Mouse (Mus musculus): ENCODE data around the gene Qser1.
A peak's percentile ranks its signal among the peaks of the same experiment; 100 is the strongest.
"Not testable (repeated sequence)": the region's sequence is repeated elsewhere in the genome, so short reads cannot be mapped to it uniquely, and the experiment has no call there.

Gene Qser1

DNA sequence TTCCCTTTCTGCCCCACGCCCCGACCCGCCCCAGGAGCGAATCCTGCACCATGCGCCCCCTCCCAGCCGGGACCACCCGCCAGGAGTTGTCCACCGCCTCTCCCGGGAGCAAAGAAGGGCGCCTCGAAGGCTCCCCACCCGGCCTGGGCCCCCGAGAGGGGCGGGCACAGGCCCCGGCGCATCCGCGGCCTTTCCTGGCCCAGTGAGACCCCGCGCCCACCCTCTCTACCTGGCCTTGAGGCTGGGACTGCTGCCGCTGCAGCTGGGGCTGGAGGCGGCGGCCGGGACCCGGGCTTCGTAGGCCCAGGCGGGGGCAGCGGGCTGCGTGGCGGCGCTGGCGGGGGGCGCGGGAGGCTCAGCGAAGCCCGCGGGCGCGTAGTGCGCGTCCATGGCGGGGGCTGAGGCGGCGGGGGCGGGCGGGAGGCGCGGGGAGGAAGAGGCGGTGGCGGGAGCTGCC lies at the start of gene Qser1:
Gene Qser1 (minus strand): TSS at position 390 of the 457 bp plus-strand sequence.
- DNase-seq (ENCODE audit: low spot score): no peak

DNA sequence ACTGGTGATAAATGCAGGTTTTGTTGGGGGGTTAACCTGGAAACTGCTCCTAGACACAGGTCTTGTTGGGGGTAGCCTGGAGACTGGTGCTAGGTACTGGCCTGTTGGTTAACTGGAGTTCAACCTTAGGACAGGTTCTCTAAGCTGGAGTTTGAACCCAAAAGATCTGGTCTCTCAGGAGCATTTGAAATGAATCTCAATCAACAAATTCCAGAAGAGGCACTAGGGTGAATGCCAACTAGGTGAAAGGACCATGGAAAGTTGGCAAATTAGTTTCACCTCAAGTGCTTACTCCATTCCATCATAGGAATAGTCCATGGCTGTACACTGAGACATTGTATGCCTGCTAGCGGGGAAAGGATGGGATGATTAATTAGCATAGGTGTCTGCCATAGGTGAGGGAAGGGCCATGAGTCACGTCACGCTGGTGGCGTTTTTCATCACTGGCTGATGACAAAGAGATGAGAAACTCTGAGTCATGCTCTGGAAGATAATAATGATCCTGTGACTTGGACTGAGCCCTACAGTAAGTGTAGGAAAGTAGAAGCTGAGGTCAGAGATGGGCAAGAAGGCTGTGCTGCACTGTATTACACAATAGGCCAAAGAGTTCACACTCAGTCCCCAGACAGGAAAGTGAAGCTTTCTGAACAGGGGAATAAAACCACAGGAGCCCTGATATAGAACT lies 47.8 kb upstream of the Qser1 start:
- no peak for DNase-seq (ENCODE audit: low spot score)

DNA sequence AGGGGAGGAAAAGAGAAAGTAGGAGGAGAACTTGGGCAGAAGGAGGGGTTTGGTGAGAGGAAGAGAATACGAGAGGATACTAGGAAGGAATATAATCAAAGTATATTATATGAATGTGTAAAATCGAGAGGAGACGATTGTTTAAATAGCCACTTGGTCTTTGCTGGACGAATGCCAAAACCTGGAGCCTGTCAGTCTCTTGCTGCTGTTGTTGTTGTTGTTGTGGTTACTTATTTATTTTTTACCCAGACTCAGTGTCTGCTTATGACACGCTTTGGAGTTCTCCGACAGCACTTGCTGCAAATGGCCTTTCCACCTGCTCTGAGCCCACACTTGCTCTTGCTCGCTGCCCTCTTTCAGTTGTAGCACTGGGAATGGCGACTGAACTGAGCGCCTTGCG lies 43.9 kb upstream of the Qser1 start:
- DNase-seq (ENCODE audit: low spot score): no peak

DNA sequence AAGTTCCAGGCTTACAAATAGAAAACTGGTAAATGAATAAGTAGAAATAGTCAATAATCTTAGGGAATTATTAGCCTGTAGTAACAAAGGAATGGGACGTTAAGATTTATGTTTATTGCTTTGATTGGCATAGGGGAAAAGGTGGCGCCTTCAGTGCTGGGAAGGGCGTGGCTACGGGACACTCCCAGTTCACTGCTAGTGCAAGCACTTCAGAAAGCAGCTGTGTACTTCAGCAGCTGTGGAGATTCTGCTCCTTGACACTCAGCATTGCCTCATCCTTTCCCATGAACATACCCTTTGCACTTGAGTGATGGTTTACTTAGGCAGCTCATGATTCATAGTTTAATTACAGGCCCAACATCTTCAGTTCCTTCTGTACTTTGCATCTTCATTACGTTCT lies 42.5 kb upstream of the Qser1 start:
- no peak for DNase-seq (ENCODE audit: low spot score)

DNA sequence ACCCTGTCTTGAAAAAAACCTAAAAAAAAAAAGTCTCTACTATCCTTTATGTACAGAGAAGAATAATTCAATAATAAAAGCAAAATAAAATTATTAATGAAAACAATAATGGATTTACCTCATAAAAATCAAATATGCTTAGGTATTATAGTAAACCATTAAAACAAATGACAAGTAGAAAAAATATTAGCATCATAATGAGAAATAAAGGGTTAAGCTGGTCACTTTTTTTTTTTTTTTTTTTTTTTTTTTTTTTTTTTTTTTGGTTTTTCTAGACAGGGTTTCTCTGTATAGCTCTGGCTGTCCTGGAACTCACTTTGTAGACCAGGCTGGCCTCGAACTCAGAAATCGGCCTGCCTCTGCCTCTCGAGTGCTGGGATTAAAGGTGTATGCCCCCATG lies 41.5 kb upstream of the Qser1 start:
- DNase-seq (ENCODE audit: low spot score): not testable (repeated sequence)

DNA sequence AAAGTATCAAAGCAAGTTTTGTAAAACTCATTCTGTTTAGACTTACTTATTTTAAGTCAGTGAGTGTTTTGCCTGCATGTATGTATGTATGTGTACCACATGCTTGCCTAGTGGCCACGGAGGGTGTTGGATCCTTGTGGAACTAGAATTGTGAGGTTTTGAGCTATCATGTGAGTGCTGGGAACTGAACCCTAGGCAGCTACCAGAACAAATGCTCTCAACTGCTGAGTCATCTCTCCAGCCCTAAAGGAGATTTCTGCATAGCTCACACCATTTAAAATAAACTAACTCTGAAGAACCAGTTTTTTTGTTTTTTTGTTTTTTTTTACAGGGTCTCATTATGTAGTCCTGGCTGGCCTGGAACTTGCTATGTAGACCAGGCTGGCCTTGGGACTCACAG lies 39.7 kb upstream of the Qser1 start:
- no peak for DNase-seq (ENCODE audit: low spot score)

DNA sequence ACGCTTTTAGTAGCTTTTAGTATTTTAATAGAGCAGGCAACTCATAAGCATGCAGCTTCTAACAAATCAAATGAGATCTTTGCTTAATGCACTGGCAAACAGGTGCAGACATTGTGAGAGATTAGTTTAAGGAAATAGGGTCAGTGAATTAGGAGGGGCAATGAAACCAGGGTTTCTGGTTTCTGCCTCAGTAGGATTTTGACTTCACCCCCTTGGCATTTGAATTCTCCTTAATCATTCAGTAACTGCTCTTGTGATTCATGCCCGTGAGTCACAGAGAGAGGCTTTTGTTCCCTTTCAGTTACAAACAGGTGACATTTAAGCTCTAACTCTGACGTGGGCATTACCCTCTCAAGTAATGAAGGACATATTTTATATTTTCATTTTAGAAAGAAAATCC lies 39.2 kb upstream of the Qser1 start:
- DNase-seq (ENCODE audit: low spot score): no peak

DNA sequence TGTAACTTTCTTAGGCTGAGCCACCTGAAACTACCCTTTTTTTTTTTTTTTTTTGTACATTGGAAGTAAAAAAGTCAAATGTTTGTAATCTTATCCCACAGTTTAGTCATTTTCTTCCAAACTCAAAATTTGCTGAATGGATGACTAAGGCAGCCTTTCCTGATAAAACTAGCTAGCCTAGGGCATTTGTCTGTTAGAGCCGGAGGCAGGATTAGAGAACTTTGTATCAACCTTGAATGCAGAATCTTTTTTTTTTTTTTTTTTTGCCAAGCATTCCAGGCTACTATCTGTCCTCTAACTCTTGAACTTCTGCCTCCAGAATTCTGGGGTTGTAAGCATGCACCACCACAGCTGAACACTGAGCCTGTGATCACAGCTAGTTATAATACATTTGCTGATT lies 38.3 kb upstream of the Qser1 start:
- DNase-seq (ENCODE audit: low spot score): no peak

DNA sequence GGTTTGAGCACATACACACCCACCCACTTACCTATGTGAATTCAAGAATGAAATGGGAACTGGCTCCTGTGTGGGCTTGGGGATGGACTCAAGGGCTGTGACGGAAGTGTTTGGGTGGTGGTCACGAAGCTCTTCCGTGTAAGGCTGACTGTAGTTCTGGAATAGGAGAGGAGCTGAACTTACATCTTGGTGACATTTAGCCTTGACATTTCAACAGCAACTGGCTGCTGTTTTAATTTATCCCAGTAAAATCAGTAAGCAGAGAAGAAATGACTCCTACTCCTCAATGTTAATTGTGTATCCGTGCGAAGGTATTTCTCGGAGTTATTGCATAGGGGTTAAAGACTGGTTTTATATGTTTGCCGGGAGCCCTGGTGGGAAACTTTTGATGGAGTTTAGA lies 36.0 kb upstream of the Qser1 start:
- no peak for DNase-seq (ENCODE audit: low spot score)

DNA sequence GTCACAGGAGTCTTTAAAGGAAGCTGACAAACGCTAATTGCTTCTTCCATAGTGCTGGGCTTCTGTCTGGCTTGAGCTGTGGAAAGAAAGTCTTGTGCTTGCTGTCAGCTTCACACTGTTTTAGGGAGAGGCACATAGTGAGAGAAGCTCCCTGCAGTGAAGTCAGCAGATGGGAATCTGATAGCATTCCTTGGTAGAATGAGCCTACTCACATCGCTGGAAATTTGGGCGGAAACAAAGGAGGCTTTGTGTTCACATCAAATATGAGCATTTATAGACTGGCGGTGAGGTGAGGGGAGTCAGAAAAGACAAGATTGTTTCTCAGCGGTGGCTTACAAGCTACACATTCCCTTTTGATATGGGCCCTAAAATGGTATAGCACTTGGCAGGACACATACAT lies 35.1 kb upstream of the Qser1 start:
- DNase-seq (ENCODE audit: low spot score): no peak

DNA sequence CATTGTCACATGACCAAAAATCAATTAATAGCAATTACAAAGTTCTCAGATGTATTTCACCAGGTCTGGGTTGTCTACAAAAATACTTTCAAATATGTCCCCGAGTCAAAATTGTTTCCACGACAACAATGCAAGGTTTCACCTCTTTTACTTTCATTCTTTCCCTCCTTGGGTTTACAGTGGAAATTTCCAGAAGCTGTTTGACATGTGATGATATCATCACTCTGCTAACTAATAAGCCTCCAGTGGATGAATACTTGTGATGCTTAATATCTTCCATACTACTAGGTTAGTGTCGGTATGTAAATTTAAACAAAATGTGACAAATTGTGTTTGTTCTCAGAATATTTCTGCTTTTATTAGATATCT lies 33.4 kb upstream of the Qser1 start:
- no peak for DNase-seq (ENCODE audit: low spot score)

DNA sequence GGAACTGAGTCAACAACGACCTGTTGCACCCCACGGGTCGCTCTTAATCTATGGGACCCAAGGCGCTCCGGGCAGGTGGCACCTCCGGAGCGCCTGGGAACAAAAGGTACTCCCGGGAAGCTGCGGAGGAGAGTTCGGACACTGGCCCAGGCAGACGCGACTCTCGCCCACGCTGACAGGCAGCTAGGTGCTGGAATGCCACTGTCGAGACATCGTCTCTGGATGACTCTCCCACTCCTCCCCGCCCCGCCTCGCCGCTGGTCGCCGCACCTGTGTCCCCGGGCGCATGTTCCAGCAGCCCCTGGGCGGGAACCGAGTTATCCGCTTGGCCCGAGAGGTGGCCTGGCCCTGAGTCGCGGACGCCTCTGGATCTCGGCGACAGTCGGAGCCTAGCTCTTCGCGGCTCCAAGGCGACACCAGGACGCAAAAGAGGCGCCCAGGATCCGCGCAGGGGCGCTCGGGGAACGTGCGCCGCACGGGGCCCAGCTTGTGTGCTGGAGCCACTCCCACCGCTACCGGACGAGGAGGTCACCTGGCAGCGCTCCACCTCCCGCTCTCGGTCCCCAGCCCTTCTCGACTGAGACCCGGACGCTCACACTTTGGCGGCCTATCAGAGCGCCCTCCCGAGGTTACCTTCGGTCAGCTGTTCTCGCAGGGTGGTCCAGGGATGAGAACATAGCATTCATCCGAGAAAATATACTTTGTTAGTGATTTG lies 32.9 kb upstream of the Qser1 start, which contains the start of gene Prrg4:
Gene Prrg4 (minus strand): TSS at position 601 of the 715 bp plus-strand sequence.
- peak; percentile 67 for DNase-seq (ENCODE audit: low spot score)

DNA sequence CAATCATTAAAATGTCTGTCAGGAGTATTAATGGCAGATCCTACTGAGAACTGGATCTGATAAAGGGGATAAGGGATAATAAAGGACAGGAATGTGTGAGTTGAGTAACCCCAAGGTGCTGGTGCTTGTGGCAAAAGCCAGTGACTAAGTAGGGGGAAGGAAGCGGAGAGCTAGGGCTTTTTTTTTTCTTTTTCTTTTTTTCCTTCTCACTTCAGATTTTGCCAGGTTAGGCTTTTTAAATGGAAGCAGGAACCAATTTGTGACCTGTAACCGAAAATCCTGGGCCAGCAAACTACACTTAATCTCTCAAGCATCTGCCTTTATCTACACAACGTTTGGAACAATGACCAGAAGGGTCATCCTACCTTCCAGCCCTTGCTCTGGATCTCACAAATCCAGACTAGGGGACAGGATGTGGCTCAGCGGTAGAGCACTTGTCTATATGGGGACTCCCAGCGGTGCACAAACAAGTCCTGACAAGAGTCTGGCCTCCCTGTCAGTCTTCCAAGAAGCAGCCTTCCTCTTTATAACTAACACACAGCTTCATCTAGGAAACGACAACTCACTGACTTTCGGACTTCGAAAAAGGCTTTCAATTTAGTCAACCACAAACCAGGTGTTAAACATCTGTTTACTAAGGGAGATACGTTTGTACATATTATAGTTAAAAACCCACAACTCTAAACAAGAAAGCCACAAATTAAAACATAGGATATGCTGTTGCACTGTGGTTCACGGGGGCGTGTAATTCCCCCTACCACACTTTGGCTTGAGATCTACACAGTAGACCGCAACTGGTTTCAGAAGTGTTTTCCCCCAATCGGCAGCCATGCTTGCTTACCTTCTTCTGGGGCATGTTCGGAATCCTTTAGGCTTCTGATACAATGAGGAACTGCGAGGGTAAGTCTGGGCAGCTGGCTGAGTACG lies 31.9 kb upstream of the Qser1 start:
- DNase-seq (ENCODE audit: low spot score): peak; percentile 23

DNA sequence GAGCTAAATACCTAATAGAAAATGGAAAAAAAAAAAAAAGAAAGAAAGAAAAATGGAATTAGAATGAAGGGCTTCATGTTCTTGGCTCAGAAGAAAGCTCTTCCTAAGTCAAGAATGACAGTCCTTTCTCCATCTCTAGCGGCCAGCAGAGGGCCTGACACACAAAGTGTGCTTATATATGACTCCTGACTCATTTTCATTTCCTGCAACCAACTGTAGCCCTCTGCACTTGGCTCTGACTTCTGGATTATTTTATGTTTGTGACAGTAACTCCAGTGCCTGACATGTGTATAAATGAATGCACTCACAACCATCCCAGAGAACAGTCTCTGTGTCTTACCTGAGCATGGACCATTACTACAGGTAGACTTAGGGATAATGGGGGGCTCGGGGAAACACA lies 31.1 kb upstream of the Qser1 start:
- DNase-seq (ENCODE audit: low spot score): no peak

DNA sequence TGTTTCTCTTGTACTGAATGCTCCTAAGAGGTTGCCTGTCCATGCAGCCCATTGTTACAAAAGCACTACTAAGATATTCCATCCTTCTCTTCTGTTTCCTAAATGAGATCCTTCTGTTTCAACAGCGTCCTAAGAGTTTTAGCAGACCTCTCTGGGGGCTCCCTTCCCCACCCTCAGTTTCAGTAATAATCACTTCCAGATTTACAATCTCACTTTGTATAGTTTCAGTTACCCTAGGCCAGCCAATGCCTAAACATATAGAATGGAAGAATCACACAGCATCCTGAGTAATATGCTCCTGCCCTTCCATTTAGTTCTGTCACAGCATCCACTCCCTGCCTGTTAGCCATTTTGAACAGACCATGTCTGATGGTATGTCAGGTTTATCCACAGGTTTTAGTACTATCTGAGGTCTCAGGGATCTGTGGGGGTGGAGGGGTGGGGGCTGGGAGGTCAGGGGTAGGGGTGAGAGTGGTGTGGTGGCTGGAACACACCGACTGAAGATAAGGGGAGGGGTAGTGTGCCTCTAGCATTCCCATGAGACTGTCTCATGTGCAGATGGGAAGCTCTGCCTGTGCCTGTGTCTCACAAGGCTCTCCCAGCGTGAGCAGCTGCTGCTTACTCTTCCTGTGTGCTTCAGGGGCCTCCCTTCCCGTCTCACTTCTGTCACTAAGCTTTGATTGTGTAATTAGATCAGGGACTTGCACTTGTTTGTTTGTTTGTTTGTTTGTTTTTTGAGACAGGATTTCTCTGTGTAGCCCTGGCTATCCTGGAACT lies 30.3 kb upstream of the Qser1 start:
- no peak for DNase-seq (ENCODE audit: low spot score)

DNA sequence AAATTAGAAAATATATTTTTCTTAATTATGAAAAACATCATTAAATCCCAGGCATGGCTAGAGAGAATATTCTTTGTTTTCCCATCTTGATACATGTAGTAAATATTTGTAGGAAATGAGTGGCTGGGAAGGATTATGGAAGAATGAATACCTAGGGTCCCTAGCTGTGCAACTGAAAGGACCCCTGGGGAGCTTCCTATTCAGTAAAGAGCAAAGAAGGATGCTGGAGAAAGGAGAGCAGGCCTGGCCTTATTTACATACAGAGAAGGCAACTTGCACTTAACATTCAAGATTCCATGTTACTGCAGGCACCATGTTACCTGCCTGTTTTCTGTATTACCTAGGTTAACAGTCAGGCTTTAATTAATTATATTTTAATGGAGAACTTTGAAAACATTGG lies 26.0 kb upstream of the Qser1 start:
- no peak for DNase-seq (ENCODE audit: low spot score)

DNA sequence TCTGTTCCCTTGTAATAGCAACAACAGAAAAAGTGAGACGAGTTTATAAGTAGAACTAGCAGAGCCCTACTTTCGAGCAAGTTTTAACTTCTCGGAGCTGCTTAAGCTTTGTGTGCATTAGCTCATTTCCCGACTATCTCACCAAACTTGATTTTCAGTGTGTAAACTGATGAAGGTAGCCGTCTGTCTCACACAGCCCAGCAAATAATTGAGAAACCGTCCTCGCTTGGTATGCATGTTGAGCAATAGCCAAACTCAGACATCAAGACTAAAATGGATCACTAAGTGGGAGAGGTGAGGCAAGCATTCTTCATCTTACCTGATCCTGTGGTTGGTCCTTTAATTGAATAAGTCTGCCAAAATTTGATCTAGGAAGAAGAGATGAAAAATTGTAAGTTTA lies 25.2 kb upstream of the Qser1 start:
- no peak for DNase-seq (ENCODE audit: low spot score)

DNA sequence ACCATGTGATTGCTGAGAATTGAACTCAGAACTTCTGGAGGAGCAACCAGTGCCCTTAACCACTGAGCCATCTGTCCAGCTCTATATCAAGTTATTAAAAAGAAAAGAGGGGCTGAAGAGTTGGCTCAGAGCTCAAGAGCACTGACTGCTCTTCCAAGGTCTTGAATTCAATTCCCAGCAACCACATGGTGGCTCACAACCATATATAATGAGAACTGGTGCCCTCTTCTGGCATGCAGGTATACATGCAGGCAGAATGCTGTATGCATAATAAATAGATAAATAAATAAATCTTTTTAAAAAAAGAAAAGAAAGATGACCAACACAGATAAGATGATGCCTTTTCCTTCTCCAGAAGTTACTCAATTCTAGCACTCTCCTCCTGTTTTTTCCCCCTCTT lies 24.4 kb upstream of the Qser1 start:
- DNase-seq (ENCODE audit: low spot score): no peak

DNA sequence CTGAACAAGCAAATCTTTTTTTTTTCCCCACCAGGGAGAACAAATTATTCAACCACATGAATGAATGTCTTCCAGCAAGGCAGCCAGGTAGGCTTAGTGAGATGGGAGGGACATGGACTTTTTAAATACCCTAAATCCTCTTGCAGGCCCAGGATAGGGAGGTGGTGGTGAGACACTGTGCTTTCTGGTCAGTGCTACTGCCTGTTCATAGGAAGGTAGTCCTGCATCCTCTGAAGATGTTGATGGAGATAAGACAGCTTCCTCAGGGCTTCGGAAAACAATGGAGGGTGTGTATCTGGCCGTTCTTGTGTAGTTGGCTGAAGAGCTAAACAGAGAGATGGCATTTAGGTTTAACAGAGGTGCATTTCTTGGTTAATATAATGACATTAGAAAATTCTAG lies 15.9 kb upstream of the Qser1 start:
- no peak for DNase-seq (ENCODE audit: low spot score)

DNA sequence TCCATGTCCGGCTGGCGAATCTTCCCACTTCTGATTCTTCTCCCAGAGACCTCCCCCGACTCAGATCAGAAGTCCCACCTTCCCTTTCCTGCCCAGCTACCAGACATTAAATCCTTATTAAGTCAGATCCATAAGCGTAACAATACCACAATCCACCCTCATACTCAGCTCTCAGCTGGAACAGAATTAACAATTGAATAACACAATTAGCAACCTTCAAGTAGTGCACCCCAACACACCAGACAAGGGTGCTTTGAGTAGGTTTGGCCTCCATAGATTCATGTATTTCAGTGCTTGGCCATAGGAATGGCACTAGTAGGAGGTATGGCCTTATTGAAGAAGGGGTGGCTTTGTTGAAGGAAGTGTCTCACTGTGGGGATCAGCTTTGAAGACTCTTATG lies 9.6 kb upstream of the Qser1 start:
- DNase-seq (ENCODE audit: low spot score): no peak

DNA sequence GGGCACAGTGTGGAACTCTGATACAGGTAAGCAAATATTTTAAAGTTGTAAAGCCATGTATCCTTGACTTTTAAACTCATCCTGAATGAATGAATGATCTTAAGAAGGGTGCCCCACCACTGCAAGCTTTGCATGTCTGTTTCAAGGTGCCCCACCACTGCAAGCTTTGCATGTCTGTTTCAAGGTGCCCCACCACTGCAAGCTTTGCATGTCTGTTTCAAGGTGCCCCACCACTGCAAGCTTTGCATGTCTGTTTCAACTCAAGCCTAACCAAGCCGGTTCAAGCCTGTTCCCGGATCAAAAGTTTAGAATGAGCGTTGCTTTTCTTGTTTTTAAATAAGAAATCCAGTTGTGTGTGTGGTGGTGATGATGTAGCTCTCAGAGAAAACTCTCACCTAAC lies 2.2 kb upstream of the Qser1 start:
- not testable (repeated sequence) for DNase-seq (ENCODE audit: low spot score)
